Mouse (Mus musculus) lung, postnatal 10 days (tissue): Measurements from ENCODE around the gene Sox8.

Experiments
- DNase-seq: peaks from one replicate; pipeline ENCODE4 v3.0.0; 2021

The Sox8 gene

GRCm38 (mm10) chr17:25555666-25556629 is 14.5 kb downstream of the Sox8 start:
- DNase-seq, result no peak

DNA sequence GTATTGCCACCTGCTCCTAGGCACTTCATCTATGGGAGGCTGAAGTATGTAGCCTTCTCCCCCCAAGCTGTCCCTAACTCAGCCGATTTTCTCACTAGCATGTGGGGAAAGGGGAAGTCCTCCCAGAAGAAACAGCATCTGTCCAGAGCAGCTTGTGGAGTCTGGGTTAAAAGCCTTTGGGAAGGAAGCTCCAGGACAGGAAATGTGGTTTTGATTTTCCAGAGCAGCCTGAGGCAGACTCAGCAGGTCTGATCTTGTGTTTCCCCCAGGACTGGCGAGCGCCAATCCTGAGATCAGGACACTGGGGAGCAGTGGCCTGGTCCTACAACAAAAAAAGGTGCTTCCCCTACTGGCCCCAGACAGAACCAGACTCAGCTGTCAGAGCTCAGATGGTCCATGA is 15.3 kb downstream of the Sox8 start:
- no peak for DNase-seq

DNA sequence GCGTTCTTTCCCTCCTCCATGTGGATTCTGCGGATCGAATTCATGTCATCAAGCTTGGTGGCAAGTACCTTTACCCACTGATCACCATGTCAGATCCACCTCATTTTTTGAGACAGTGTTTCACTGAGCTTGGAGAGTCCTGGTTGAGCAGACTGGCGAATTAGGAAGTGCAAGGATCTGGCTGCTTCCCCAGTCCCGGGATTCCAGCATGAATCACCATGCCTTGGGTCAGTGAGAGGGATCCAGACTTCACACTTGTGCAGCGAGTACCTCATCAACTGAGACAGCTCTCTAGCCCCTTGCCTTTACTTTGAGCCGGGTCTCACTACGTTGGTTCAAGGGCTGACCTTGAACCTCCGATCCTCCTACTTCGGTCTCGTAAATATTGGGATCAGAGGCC is 19.2 kb downstream of the Sox8 start:
- no peak for DNase-seq

GRCm38 (mm10) chr17:25550020-25550419 is 20.5 kb downstream of the Sox8 start:
- no peak for DNase-seq

DNA sequence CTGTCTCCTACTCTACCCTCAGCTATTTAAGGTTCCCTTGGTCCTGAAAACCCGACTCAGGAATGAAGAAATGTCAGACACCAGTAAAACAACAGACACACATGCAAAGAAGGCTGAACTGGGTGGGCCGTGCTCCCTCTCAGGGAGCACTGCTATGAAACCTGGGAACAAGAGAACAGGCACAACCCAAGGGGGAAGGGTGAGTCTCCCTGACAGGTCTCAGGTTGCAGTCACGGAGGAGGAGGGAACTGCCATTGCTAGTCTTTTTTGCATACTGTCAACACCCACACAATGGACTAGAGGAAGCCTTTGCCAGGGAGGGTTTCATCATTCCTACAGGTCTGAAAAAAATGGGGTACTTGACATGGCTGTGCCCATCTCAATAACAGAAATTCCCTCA is 23.5 kb downstream of the Sox8 start:
- no peak for DNase-seq

DNA sequence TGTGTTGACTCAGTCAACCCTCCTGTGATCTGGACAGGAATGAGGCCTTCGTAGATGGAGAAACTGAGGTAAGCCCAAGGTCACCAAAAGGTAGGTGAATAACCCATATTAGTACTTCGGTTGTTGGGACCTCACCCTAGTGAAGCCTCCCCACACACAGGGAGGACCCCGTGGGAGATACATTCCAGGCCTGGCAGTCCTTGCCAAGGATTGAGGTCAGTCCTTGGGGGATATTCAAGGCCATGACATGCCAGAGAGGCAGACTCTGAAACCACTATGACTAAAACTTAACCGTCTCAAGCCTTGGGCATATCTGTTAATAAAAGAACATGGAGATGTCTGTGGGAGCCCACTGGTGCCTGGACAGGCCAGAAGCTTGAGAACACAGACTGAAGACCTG is 28.7 kb downstream of the Sox8 start:
- DNase-seq, result no peak

DNA sequence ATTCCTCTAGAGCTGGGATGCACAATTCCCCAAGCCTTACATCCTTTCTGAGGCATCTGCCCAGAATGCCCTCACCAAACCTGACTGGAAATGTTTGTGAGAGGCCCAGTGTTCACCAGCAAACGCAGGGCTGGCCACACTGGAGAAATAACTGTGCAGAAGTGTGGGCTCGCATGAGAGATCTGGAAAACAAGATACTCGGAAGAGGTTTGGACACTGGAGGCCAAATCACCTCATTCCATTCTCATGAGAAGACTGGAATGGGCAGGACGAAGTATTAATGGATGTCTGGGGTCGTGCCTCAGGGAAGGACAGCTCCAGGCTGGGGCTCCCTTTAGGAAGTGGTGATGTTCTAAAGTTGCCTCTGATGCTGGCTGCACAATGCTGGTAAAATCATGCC is 29.8 kb downstream of the Sox8 start:
- DNase-seq, result no peak

- DNase-seq, result peak; percentile 77
Measured at GRCm38 (mm10) chr17:25538945-25539875, 31.3 kb downstream of the Sox8 start.

DNA sequence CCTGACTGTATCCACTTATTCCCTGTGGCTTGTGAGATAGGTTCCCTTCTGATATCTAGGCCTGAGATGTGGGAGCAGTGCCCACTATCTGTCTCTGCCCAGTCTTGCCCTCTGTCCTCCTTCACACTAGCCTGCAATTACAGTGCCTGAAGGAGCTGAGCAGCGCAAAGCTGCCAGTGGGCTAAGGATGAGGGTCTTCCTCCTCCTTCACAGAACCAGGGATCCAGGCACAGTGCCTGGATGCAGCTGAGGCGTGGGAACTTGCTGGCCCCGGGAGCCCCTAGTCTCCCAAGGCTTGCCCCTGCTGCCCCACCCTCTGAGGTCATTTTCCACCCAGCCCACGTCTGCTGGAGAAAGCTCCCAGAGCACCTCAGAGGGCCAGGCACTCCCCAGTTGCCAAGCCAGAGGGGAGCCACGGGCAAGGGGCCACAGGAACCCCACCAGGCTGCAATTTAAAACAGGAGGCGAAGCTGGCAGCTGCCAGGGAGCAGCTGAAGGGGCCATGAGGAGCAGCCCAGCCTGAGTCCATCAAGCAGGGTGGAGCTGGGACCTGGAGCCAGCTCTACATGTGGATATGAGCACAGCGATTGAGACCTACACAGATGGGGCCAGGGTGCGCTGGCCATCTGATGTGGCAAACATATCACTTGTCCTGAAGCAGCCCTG is 40.0 kb downstream of the Sox8 start:
- DNase-seq, result no peak

DNA sequence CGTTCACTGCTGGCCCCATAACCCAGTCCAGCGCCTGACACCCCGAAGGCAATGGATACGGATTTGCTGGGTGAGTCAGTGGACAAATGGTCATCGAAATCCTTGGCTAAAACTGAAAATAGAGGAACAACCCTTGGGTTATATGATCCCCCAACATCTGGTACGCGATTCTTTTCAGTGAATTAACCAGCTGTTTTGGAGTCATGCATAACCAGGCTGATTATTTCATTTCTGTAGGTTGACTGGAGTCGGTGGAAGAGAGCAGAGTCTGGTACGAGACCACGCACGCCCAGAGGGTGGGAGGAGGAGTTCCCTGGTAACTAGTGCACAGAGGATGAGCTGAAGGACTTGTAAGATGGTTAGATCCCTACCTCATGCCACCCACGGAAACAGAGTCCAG is 48.4 kb downstream of the Sox8 start:
- no peak for DNase-seq

GRCm38 (mm10) chr17:25520492-25520891 is 50.0 kb downstream of the Sox8 start:
- no peak for DNase-seq

GRCm38 (mm10) chr17:25519511-25519910 is 51.0 kb downstream of the Sox8 start:
- DNase-seq, result no peak

GRCm38 (mm10) chr17:25518144-25518543 is 52.3 kb downstream of the Sox8 start:
- no peak for DNase-seq

DNA sequence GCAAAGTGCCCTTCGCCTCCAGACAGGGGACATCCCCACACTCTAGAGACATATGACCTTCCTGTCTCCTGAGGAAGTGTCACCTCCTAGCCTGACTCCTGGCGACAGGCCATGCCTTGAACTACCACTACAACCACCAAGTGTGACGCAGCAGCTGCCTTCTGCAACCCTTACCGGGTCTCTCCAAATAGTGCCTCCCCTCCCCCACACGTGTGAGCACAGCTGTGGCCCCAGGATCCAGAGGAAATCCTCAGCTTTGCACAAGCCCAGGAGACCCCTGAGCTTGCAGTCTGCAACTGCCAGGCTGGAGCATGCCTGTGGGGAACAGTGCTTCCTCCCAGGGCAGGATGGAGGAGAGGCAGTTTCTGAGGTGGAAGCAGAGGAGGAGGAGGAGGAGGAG is 54.2 kb downstream of the Sox8 start:
- peak; percentile 32 for DNase-seq
